Mouse (Mus musculus): ENCODE measurements around the gene Auts2.

DNA sequence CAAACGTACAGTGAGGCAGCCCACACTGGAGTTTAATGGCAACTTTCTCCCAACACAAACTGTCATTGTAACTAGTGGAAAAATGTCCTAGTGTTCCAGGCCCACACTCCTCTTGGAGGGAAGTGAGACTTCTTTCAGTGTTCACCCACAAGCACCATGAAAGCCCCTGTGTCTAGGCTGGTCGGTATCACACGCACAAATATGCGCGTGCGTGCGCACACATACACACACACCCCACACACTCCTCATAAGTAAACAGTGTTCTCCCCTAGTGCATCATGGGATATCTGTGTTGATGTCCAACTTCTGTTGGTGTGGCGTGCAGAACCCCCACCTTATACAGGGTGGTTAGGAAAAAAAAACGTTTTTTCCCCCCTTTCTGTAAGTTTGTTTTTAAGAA is 964.4 kb downstream of the Auts2 start:
- TF ChIP-seq POLR2A (IDR thresholded peaks at IDR 0.05; ENCODE audit: low read depth, low read length) (no peak), CTCF (conservative IDR thresholded peaks at IDR 0.05; ENCODE audit: insufficient read depth, insufficient read length, low read depth, low read length) (no peak)

All from kidney, adult 2 months (tissue).